Mouse (Mus musculus) intestine, postnatal 0 days (tissue): ENCODE data around the gene Tmem115. TPM values are rescaled to one million over a fixed set of nuclear protein-coding genes. Genes with fewer than 3 reads are reported as not detected.

Experiments used
- ATAC-seq: fragments of 200-750 bp; cut with Nextera tagmentation; 2 replicates; pipeline ENCODE4 v1.8.0; 2017; ENCODE audit warnings: mild to moderate bottlenecking, moderate TSS enrichment, moderate library complexity
- H3K27ac ChIP-seq: fragments of 300-500 bp; sonication (generic); 2 replicates; pipeline ENCODE4 v1.5.1; 2014; ENCODE audit warnings: mild to moderate bottlenecking, low read depth, low read length, moderate library complexity
- H3K27me3 ChIP-seq: fragments of 300-500 bp; sonication (generic); replicated peaks from 2 replicates; pipeline ENCODE4 v1.6.1; 2014; ENCODE audit warnings: low read length, mixed read lengths; ENCODE audit not compliant: control insufficient read depth, insufficient read depth
- H3K36me3 ChIP-seq: fragments of 300-500 bp; sonication (generic); 2 replicates; pipeline ENCODE4 v1.6.1; 2014; ENCODE audit warnings: mild to moderate bottlenecking, moderate library complexity; ENCODE audit not compliant: control insufficient read depth, insufficient read depth
- H3K4me1 ChIP-seq: fragments of 300-500 bp; sonication (generic); replicated peaks from 2 replicates; pipeline ENCODE4 v1.6.1; 2014; ENCODE audit warnings: antibody characterized with exemption, low read length, mixed read lengths; ENCODE audit not compliant: control insufficient read depth, insufficient read depth
- H3K4me2 ChIP-seq: fragments of 300-500 bp; sonication (generic); replicated peaks from 2 replicates; pipeline ENCODE4 v1.6.1; 2014; ENCODE audit warnings: low read depth, mild to moderate bottlenecking, moderate library complexity
- H3K4me3 ChIP-seq: fragments of 300-500 bp; sonication (generic); 2 replicates; pipeline ENCODE4 v1.5.1; 2014; ENCODE audit warnings: low read depth, low read length
- H3K9ac ChIP-seq: fragments of 300-500 bp; sonication (generic); 2 replicates; pipeline ENCODE4 v1.6.1; 2014; ENCODE audit warnings: mild to moderate bottlenecking, low read depth, low read length
- H3K9me3 ChIP-seq: fragments of 300-500 bp; sonication (generic); 2 replicates; pipeline ENCODE4 v1.6.1; 2016; ENCODE audit warnings: mixed run types; ENCODE audit not compliant: control insufficient read depth
- CTCF ChIP-seq: sonication (generic); IDR thresholded peaks from 2 replicates; pipeline ENCODE4 v1.5.1; 2016; ENCODE audit warnings: low read depth, mild to moderate bottlenecking, control low read depth, antibody characterized with exemption, moderate library complexity
- WGBS: fragments of 180-500 bp; shearing (Covaris S2); extraction: QIAGEN DNeasy Blood & Tissue Kit; methylation state at CpG from one replicate; pipeline ENCODE4 v1.1.7; 2014; 5-methylcytosine and 5-hydroxymethylcytosine counted together
- polyA plus RNA-seq: library from polyadenylated mRNA; unstranded; fragments of >200 nt; fragmentation: Nextera tagmentation; extraction: Ambion mirVana; gene quantifications from 2 replicates; pipeline ENCODE4 v1.2.1, GENCODE M21; 2015

Tmem115 gene
- polyA plus RNA-seq, 1 experiment from 2014 or later = 38.0 TPM

DNA sequence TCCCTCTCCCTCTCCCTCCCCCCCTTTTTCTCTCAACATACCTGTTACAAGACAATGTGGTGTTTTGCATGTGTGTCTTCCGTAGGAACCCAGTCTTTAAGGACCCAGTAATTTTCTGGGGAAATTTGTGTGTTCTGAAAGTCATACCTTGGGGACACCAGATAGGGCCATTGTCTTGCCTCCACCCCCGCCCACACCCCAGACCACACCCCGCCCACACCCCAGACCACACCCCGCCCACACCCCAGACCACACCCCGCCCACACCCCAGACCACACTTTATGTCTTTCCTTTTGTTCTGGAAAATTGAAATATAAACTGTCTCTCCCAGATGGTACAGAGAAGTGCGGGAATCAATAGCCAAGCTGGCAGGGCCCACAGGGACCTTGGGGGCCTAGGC is 43.1 kb upstream of the Tmem115 start:
- Histone ChIP-seq H3K4me1 (no peaks in the 10 kb centered on the region), H3K4me2 (no peak overlapping the region), H3K9me3 (no peaks in the 10 kb centered on the region), H3K4me3 (no peak overlapping the region), H3K27me3 (no peaks in the 10 kb centered on the region), H3K27ac (no peak overlapping the region), H3K36me3 (no peaks in the 10 kb centered on the region), H3K9ac (no peak overlapping the region)
- no peak for ATAC-seq
- no peak for TF ChIP-seq CTCF
- WGBS = 45% methylated on average over 6 of the region's 6 CpGs

DNA sequence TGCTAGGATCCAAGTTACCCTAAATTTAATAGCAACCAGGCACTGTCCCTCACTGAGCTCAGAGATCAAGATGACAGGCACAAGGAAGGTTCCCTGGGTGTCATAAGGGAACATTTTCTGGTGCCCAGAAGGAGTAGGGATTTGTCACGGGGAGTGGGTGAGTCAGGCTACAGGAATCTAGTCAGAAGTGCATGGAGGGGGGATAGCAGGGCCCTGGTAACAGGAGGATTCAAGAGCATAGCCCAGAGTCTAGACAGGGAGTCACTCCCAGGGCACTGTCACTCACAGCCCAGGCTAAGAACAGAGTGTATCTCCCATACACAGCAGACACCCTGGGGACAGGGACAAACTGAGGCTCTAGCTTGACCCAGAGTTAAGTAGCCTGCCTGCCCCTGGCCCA is 40.2 kb upstream of the Tmem115 start:
- Histone ChIP-seq H3K9me3 (no peaks in the 10 kb centered on the region), H3K27ac (no peak overlapping the region), H3K4me3 (no peak overlapping the region), H3K4me2 (no peak overlapping the region), H3K9ac (no peak overlapping the region), H3K27me3 (no peaks in the 10 kb centered on the region), H3K4me1 (no peaks in the 10 kb centered on the region), H3K36me3 (no peaks in the 10 kb centered on the region)
- 45% methylated on average over 1 of the region's 1 CpGs for WGBS
- ATAC-seq = no peak
- TF ChIP-seq CTCF = no peak

DNA sequence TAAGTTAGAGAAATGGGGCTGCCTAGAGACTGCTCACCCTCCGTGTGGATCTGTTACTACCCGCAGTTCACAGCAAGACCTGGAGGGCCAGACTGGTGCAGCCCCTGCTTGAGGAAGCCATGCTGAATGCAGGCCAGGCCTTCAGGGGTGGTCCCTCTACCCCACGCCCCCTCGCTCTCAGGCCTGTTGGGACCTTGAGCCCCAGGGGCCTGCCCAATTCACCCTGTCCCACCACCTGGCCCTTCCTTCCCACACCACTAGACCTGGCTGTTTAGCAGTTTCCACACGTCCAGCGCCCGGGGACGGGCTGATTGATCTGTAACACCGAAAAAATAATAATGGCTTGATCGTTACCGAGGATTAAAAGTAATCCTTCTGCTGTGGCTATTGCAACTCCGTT is 39.5 kb upstream of the Tmem115 start:
- 79% methylated on average over 12 of the region's 12 CpGs for WGBS
- H3K27ac ChIP-seq = no peak overlapping the region
- H3K9me3 ChIP-seq = no peaks in the 10 kb centered on the region

GRCm38 (mm10) chr9:107496359-107496758 is 37.4 kb upstream of the Tmem115 start:
- H3K36me3 ChIP-seq = no peaks in the 10 kb centered on the region
- no peaks in the 10 kb centered on the region for H3K9me3 ChIP-seq
- no peak overlapping the region for H3K9ac ChIP-seq
- no peak for ATAC-seq
- TF ChIP-seq CTCF = no peak
- H3K27me3 ChIP-seq = no peaks in the 10 kb centered on the region
- 57% methylated on average over 3 of the region's 3 CpGs for WGBS
- no peak overlapping the region for H3K4me2 ChIP-seq
- no peak overlapping the region for H3K4me3 ChIP-seq
- H3K4me1 ChIP-seq = no peaks in the 10 kb centered on the region
- no peak overlapping the region for H3K27ac ChIP-seq

More for the DNA sequence above, 39.5 kb upstream of the Tmem115 start:
- no peak for ATAC-seq
- Histone ChIP-seq H3K27me3 (no peaks in the 10 kb centered on the region), H3K36me3 (no peaks in the 10 kb centered on the region), H3K9ac (no peak overlapping the region), H3K4me3 (no peak overlapping the region), H3K4me2 (no peak overlapping the region), H3K4me1 (no peaks in the 10 kb centered on the region)
- TF ChIP-seq CTCF = no peak

GRCm38 (mm10) chr9:107500708-107501286 is 32.9 kb upstream of the Tmem115 start:
- H3K27me3 ChIP-seq = no peaks in the 10 kb centered on the region
- no peaks in the 10 kb centered on the region for H3K36me3 ChIP-seq
- no peak overlapping the region for H3K4me2 ChIP-seq
- no peak overlapping the region for H3K4me3 ChIP-seq
- 80% methylated on average over 3 of the region's 3 CpGs for WGBS
- no peak for ATAC-seq
- no peak overlapping the region for H3K27ac ChIP-seq
- TF ChIP-seq CTCF = no peak
- H3K4me1 ChIP-seq = no peaks in the 10 kb centered on the region
- H3K9me3 ChIP-seq = no peaks in the 10 kb centered on the region
- H3K9ac ChIP-seq = no peak overlapping the region

GRCm38 (mm10) chr9:107502131-107502846 is 31.5 kb upstream of the Tmem115 start:
- 90% methylated on average over 12 of the region's 12 CpGs for WGBS

More at GRCm38 (mm10) chr9:107502131-107502846, 31.5 kb upstream of the Tmem115 start:
- H3K9me3 ChIP-seq = no peaks in the 10 kb centered on the region
- H3K4me1 ChIP-seq = no peaks in the 10 kb centered on the region
- H3K27me3 ChIP-seq = no peaks in the 10 kb centered on the region
- H3K36me3 ChIP-seq = no peaks in the 10 kb centered on the region
- no peak overlapping the region for H3K27ac ChIP-seq
- no peak overlapping the region for H3K9ac ChIP-seq
- H3K4me3 ChIP-seq = no peak overlapping the region
- no peak overlapping the region for H3K4me2 ChIP-seq
- ATAC-seq = no peak
- no peak for TF ChIP-seq CTCF
